Mouse (Mus musculus) testis, adult 2 months (tissue): ENCODE measurements around the gene Mymk.

ENCODE experiments used
- CTCF ChIP-seq: fragments of 200-500 bp; IDR thresholded peaks from 2 replicates; pipeline ENCODE4 v1.5.1; 2012; ENCODE audit warnings: low read depth, mild to moderate bottlenecking, inconsistent platforms, low read length, moderate library complexity; ENCODE audit not compliant: control insufficient read depth, insufficient read depth, insufficient replicate concordance
- POLR2A ChIP-seq: fragments of 200-500 bp; IDR thresholded peaks from 2 replicates; pipeline ENCODE4 v1.6.1; 2012; ENCODE audit warnings: low read depth, mild to moderate bottlenecking, inconsistent platforms, low read length, moderate library complexity; ENCODE audit not compliant: control insufficient read depth

DNA sequence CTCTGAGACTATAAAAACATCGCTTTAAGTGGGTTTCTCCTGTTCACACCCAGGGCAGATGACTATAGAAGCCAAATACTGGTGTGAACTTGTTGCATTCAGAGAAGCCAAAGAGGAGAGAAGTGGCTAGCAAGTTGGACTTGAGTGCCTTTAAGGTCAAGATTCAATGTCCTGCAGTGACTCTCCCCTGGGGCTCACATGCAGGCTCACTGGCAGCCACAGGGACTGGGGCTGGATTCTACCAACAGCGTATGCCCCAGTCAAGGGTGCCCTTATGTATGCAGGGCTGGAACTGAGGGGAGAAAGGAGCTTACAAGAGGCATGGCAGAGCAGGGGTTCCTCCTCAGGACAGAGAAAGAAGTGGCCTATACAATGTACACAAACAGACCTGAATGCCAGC lies 47.8 kb upstream of the Mymk start:
- TF ChIP-seq CTCF (no peak), POLR2A (no peak)
